Mouse (Mus musculus): ENCODE measurements at regions not wholly inside any gene's neighbourhood (a gene's known extent, or its start where the extent isn't known, plus 50 kb on each side); places are given as distances from the start of the nearest gene placed in this dataset.

GRCm38 (mm10) chr15:7039119-7039518 lies 51.3 kb upstream of the Lifr start:
- H3K4me1 ChIP-seq, result no peaks in the 10 kb centered on the region
- no peak overlapping the region for H3K27ac ChIP-seq
- H3K36me3 ChIP-seq (ENCODE audit: poor library complexity, severe bottlenecking), result no peaks in the 10 kb centered on the region
- H3K9me3 ChIP-seq (replicated peaks), result no peaks in the 10 kb centered on the region
- H3K27me3 ChIP-seq, result no peaks in the 10 kb centered on the region
- WGBS, result 93% methylated on average over 5 of the region's 5 CpGs
- no peak overlapping the region for H3K4me3 ChIP-seq
- no peak overlapping the region for H3K9ac ChIP-seq
- ATAC-seq, result no peak
- H3K4me2 ChIP-seq, result no peak overlapping the region

- Histone ChIP-seq H3K27me3 (no peaks in the 10 kb centered on the region), H3K27ac (no peak overlapping the region), H3K9ac (no peak overlapping the region), H3K4me2 (no peak overlapping the region), H3K4me1 (no peaks in the 10 kb centered on the region), H3K4me3 (no peak overlapping the region), H3K9me3 (replicated peaks) (no peaks in the 10 kb centered on the region), H3K36me3 (ENCODE audit: poor library complexity, severe bottlenecking) (no peaks in the 10 kb centered on the region)
- no peak for ATAC-seq
- 24% methylated on average over 4 of the region's 4 CpGs for WGBS
These were observed 50.6 kb upstream of the Lifr start for GRCm38 (mm10) chr15:7039825-7040224.
